Mouse (Mus musculus) heart, embryonic 15.5 days (tissue): ENCODE data around the gene Casp6. TPM values are rescaled to one million over a fixed set of nuclear protein-coding genes. Genes with fewer than 3 reads are reported as not detected.

Experiments used
- ATAC-seq: fragments of 200-750 bp; cut with Nextera tagmentation; replicated peaks from 2 replicates; pipeline ENCODE4 v1.8.0; 2017; ENCODE audit warnings: low read depth, moderate TSS enrichment; ENCODE audit not compliant: insufficient number of reproducible peaks, insufficient read depth, low FRiP score
- H3K27ac ChIP-seq: fragments of 300-500 bp; sonication (generic); 2 replicates; pipeline ENCODE4 v1.5.1; 2015; ENCODE audit warnings: mild to moderate bottlenecking, inconsistent platforms
- H3K27me3 ChIP-seq: fragments of 300-500 bp; sonication (generic); 2 replicates; pipeline ENCODE4 v1.6.1; 2015; ENCODE audit warnings: inconsistent platforms
- H3K36me3 ChIP-seq: fragments of 300-500 bp; sonication (generic); 2 replicates; pipeline ENCODE4 v1.6.1; 2015; ENCODE audit warnings: mild to moderate bottlenecking, inconsistent platforms
- H3K4me1 ChIP-seq: fragments of 300-500 bp; sonication (generic); replicated peaks from 2 replicates; pipeline ENCODE4 v1.6.1; 2015; ENCODE audit warnings: inconsistent platforms
- H3K4me2 ChIP-seq: fragments of 300-500 bp; sonication (generic); 2 replicates; pipeline ENCODE4 v1.6.1; 2015; ENCODE audit warnings: inconsistent platforms, mild to moderate bottlenecking, moderate library complexity
- H3K4me3 ChIP-seq: fragments of 300-500 bp; sonication (generic); 2 replicates; pipeline ENCODE4 v1.5.1; 2015; ENCODE audit warnings: mild to moderate bottlenecking, inconsistent platforms
- H3K9ac ChIP-seq: fragments of 300-500 bp; sonication (generic); 2 replicates; pipeline ENCODE4 v1.6.1; 2015; ENCODE audit warnings: mild to moderate bottlenecking, inconsistent platforms
- H3K9me3 ChIP-seq: fragments of 300-500 bp; sonication (generic); replicated peaks from 2 replicates; pipeline ENCODE4 v1.6.1; 2016; ENCODE audit warnings: inconsistent platforms
- WGBS: fragments of 180-500 bp; shearing (Covaris S2); methylation state at CpG from one replicate; pipeline ENCODE4 v1.1.7; 2015; ENCODE audit warnings: mixed read lengths; 5-methylcytosine and 5-hydroxymethylcytosine counted together
- polyA plus RNA-seq: library from polyadenylated mRNA; unstranded; fragments of >200 nt; fragmentation: Nextera tagmentation; extraction: Ambion mirVana; gene quantifications from 2 replicates; pipeline ENCODE4 v1.2.1, GENCODE M21; 2015

Casp6 gene
- polyA plus RNA-seq, 1 experiment from 2014 or later: 58.7 TPM

DNA sequence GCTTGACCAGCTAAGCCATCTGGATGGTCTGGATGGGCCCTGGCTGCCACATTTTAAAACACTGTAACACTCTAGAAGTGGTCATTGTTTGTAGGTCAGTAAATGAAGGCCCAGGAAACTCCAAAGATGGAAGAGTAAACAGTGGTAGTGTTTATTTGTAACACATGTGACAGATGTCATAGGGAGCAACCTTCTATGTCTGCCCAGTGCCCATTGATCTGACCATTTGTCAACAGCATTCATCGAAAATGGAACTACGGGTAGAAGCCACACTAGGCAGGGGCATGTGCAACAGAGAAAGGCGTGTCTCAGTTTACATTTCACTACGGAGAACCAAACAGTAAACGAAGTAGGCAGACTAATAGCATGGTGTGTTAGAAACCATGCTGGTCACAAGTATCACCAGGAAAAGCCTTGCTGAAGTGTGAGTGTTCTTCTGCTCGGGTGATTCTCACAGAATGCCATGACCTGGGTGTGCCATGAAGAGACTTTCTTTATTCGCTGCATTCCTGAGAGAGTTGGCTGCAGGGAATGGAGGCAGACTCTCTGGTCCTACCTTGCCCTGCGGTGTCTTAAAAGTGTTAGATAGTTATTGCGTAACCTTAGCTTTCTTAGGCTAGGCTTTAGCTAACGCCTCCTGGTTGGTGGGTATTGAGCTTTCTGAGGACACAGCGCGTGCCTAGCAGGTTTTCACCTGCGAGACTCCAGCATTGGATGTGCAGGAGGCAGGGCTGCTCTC lies 13.3 kb upstream of the Casp6 start:
- Histone ChIP-seq H3K4me2 (no peak overlapping the region), H3K36me3 (0 out of 2 replicates have a peak, but pooled peaks cover 8% of the 10 kb centered on the region), H3K4me3 (no peak overlapping the region), H3K27me3 (no peaks in the 10 kb centered on the region), H3K9me3 (no peaks in the 10 kb centered on the region), H3K4me1 (peaks cover 6% of the 10 kb centered on the region; the same call in 1 of the 2 replicates), H3K9ac (no peak overlapping the region), H3K27ac (no peak overlapping the region)
- 79% methylated on average over 13 of the region's 13 CpGs for WGBS
- ATAC-seq: no peak

DNA sequence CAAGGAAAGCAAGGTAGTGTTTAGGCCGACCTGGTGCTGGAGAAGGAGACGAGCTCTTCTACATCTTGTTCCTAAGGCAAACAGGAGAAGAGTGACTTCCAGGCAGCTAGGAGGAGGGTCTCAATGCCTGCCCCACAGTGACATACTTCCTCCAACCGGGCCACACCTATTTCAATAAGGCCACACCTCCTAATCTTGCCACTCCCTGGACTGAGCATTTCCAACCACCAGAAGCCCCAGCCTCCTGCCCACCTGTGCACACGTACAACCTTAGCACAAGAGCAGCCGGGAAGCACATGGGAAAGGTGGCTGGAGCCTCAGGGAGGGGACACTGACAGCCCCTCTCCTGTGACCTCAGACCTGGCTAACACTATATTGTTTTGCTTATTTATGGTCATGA lies 9.2 kb upstream of the Casp6 start:
- Histone ChIP-seq H3K27ac (no peak overlapping the region), H3K36me3 (0 out of 2 replicates have a peak, but pooled peaks cover 8% of the 10 kb centered on the region), H3K4me1 (0 out of 2 replicates have a peak, but pooled peaks cover 3% of the 10 kb centered on the region), H3K4me2 (no peak overlapping the region), H3K9me3 (no peaks in the 10 kb centered on the region), H3K9ac (no peak overlapping the region), H3K4me3 (no peak overlapping the region), H3K27me3 (no peaks in the 10 kb centered on the region)
- WGBS: 89% methylated on average over 5 of the region's 5 CpGs
- no peak for ATAC-seq

DNA sequence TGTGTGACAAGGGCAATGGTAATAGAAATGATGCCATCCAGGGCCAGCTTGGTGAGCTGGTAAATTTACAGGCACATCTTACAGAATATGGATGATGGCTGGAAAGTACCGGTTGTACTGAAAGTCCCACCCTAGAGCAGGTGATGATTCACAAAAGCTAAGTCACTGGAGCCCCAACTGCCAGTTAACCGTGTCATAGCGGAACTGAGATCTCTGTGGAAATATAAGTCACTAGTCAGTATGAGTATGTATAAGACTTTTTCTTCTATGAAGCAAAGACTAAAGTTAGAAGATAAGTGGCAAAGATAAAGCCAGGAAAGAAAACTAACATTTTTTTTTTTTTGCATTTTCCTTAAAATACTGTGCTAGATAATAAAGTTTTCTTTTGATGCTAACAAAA lies 8.1 kb upstream of the Casp6 start:
- Histone ChIP-seq H3K4me2 (no peak overlapping the region), H3K4me3 (no peak overlapping the region), H3K27me3 (no peaks in the 10 kb centered on the region), H3K9me3 (no peaks in the 10 kb centered on the region), H3K36me3 (0 out of 2 replicates have a peak, but pooled peaks cover 8% of the 10 kb centered on the region), H3K9ac (no peak overlapping the region), H3K4me1 (0 out of 2 replicates have a peak, but pooled peaks cover 3% of the 10 kb centered on the region), H3K27ac (no peak overlapping the region)
- WGBS: 93% methylated on average over 3 of the region's 3 CpGs
- no peak for ATAC-seq

DNA sequence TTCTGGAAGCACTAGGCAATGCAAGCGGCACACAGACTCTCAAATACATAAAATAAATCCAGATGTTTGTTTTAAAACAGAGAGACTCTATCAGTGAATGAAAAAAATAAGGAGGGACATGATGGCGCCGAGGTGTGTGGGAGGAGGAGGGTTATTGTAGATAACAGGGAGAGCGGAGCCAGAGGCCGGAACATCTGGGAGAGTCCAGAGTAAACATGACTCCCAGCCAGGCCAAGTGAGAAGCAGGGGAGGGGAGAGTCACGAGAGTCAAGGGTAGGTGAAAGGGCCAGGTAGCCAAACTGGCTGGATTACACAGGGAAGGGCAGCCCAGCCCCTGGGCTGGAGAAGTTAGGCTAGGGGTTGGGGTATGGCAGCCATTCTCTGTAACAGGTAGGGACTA lies 4.6 kb upstream of the Casp6 start:
- WGBS: 38% methylated on average over 6 of the region's 6 CpGs
- no peaks in the 10 kb centered on the region for H3K9me3 ChIP-seq
- ATAC-seq: no peak
- H3K4me1 ChIP-seq: peaks cover 8% of the 10 kb centered on the region
- no peak overlapping the region for H3K27ac ChIP-seq
- H3K4me3 ChIP-seq: no peak overlapping the region
- no peak overlapping the region for H3K4me2 ChIP-seq
- H3K27me3 ChIP-seq: no peaks in the 10 kb centered on the region
- 0 out of 2 replicates have a peak, but pooled peaks cover 6% of the 10 kb centered on the region for H3K36me3 ChIP-seq
- no peak overlapping the region for H3K9ac ChIP-seq

DNA sequence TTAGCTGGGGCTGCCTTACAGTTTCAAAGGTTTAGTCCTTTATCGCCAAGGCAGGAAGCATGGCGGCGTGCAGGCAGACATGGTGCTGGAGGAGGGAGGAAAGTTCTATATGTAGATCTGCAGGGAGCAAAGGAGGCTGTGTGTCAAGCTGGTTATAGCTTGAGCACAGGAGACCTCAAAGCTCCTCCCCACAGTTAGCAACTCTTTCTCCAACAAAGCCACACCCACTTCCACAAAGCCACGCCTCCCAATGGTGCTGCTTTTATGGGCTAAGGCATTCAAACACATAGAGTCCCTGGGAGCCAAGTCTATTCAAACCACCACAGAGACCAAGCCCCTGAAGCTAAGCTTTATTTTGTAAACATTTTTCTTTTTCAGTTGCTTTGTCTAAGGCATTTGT lies 2.3 kb upstream of the Casp6 start:
- WGBS: 65% methylated on average over 4 of the region's 4 CpGs

DNA sequence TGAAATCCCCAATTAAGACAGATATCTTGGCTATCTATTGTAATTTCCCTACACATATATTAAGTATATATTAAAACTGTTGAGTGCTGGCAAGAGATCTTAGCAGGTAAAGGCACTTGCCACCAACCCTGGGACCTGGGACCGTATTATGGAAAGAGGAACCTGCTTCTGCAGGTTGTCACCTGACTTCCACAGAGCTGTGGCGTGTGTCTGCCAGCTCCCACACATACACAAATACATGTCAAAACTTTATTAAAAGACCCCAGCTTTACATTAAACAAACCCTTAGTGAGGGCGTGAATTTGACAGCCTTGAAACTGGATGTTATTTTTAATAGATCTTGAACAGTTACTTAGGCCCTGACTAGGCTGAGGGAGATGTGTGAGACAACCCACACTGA lies 2.1 kb downstream of the Casp6 start:
- Histone ChIP-seq H3K27ac (no peak overlapping the region), H3K27me3 (no peaks in the 10 kb centered on the region), H3K9me3 (no peaks in the 10 kb centered on the region), H3K4me3 (no peak overlapping the region), H3K9ac (no peak overlapping the region), H3K4me1 (peaks cover 23% of the 10 kb centered on the region), H3K4me2 (no peak overlapping the region), H3K36me3 (peaks cover 11% of the 10 kb centered on the region; the same call in 1 of the 2 replicates)
- no peak for ATAC-seq
- WGBS: 92% methylated on average over 3 of the region's 3 CpGs

More for the DNA sequence above, 2.3 kb upstream of the Casp6 start:
- H3K36me3 ChIP-seq: no peaks in the 10 kb centered on the region
- H3K4me1 ChIP-seq: peaks cover 22% of the 10 kb centered on the region
- H3K9me3 ChIP-seq: no peaks in the 10 kb centered on the region
- no peaks in the 10 kb centered on the region for H3K27me3 ChIP-seq
- H3K4me3 ChIP-seq: no peak overlapping the region
- H3K4me2 ChIP-seq: no peak overlapping the region
- no peak overlapping the region for H3K9ac ChIP-seq
- no peak overlapping the region for H3K27ac ChIP-seq
- no peak for ATAC-seq

DNA sequence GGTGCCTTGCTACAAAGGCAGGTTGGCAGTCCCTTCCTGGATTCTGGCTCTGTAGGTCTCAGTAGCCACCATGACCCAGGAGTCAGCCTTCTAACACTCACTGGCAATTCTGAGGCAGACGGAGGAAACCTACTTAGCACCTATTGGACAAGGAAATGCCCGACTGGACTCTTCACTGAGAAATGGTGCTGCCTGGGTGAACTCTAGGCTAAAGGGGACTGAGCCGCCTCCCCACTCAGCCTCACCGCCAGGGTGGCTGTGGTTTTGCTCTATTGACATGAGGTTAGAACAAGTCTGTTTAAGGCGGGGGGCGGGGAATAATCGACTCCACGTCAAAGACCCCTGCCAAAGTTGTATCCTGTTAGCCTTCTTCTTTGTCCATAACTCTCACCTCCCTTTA lies 2.6 kb downstream of the Casp6 start:
- Histone ChIP-seq H3K4me1 (peaks cover 23% of the 10 kb centered on the region), H3K4me2 (no peak overlapping the region), H3K27me3 (no peaks in the 10 kb centered on the region), H3K27ac (no peak overlapping the region), H3K9ac (no peak overlapping the region), H3K36me3 (peaks cover 16% of the 10 kb centered on the region; the same call in 1 of the 2 replicates), H3K4me3 (no peak overlapping the region), H3K9me3 (no peaks in the 10 kb centered on the region)
- no peak for ATAC-seq
- 84% methylated on average over 8 of the region's 8 CpGs for WGBS

DNA sequence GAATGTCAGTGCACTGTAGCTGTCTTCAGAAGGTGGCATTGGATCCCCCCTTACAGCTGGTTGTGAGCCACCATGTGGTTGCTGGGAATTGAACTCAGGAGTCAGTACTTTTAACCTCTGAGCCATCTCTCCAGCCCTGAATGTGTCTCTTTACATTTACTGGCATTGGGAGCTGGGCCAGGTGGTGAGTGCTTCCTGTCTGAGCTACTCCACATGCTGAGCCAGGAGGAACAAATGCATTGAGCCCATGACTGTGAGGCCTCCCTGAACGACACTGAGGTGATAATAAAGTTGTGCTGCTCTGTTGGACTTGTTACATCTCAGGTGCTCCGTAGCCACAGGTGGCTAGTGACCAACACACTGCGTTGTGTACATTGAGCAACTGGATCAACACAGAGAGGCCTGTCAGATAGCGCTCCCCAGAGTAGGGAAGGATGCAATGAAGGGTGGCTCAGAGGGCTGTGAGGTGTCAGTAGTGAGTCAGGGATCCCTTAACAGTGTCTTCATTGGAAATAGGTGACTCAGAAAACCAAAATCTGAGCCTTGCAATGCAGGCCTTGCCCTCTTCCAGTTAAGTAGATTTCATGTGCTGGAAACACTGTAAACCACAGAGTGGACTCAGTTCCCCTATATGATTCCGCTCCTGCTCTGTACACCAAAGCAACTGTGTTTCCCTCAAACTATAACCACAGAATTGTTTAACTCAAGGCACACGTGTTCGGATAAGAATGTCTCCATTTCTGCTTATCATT lies 3.3 kb downstream of the Casp6 start:
- 77% methylated on average over 7 of the region's 7 CpGs for WGBS
- Histone ChIP-seq H3K4me1 (peaks cover 23% of the 10 kb centered on the region), H3K4me3 (no peak overlapping the region), H3K9me3 (no peaks in the 10 kb centered on the region), H3K4me2 (no peak overlapping the region), H3K27ac (no peak overlapping the region), H3K9ac (no peak overlapping the region), H3K27me3 (no peaks in the 10 kb centered on the region), H3K36me3 (peaks cover 22% of the 10 kb centered on the region; the same call in 1 of the 2 replicates)
- no peak for ATAC-seq

DNA sequence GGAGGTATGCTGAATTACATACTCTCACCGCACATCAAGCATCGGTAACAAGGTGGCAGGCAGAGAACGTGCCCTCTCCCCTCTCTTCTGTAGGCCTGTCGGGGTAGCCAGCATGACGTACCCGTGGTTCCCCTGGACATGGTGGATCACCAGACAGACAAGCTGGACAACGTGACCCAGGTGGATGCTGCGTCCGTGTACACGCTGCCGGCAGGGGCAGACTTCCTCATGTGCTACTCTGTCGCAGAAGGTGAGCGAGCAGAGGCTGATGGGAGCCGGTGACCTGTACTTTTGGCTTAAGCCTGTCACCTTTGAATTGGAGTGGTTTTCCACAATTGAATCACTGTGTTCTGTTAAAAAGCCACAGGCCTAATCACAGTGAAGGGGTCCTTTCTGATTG lies 10.8 kb downstream of the Casp6 start:
- H3K36me3 ChIP-seq: peaks cover 48% of the 10 kb centered on the region
- no peak overlapping the region for H3K27ac ChIP-seq
- ATAC-seq: no peak
- no peaks in the 10 kb centered on the region for H3K9me3 ChIP-seq
- no peak overlapping the region for H3K9ac ChIP-seq
- H3K4me1 ChIP-seq: no peaks in the 10 kb centered on the region
- WGBS: 92% methylated on average over 14 of the region's 14 CpGs
- H3K4me3 ChIP-seq: no peak overlapping the region
- H3K4me2 ChIP-seq: no peak overlapping the region
- H3K27me3 ChIP-seq: no peaks in the 10 kb centered on the region

DNA sequence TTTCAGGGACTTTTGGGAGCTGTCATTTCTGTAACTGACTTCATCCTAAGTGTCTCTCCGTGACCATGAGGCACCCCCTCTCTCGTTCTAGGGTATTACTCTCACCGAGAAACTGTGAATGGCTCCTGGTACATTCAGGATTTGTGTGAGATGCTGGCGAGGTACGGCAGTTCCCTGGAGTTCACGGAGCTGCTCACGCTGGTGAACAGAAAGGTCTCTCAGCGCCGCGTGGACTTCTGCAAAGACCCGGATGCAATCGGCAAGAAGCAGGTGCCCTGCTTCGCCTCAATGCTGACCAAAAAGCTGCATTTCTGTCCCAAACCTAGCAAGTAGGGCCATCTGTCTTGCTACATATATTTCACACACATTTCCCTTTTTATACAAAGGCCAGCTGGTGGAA lies 12.0 kb downstream of the Casp6 start:
- no peak for ATAC-seq
- Histone ChIP-seq H3K36me3 (peaks cover 48% of the 10 kb centered on the region), H3K4me3 (no peak overlapping the region), H3K27ac (no peak overlapping the region), H3K4me2 (no peak overlapping the region), H3K9me3 (no peaks in the 10 kb centered on the region), H3K4me1 (no peaks in the 10 kb centered on the region), H3K27me3 (no peaks in the 10 kb centered on the region), H3K9ac (no peak overlapping the region)
- WGBS: 89% methylated on average over 13 of the region's 13 CpGs

DNA sequence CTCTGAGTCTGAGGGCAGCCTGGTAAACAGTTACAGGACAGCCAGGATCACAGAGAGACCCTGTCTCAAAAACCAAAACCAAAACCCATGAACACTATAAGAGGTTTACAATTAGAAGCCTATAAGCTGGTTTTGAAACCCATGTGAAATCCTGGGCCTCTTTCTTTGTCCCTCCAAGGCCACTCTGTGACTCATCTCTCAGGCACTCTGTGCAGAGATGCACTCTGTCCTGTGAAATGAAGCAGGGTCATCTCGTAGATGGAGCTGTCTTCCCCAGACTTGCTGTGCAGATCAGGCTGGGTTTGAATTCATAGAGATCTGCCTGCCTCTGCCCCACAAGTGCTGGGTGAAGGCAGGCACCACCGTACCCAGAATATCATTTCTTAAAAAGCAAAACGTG lies 16.2 kb downstream of the Casp6 start:
- H3K27me3 ChIP-seq: no peaks in the 10 kb centered on the region
- no peaks in the 10 kb centered on the region for H3K4me1 ChIP-seq
- no peak overlapping the region for H3K4me2 ChIP-seq
- H3K4me3 ChIP-seq: no peak overlapping the region
- H3K36me3 ChIP-seq: peaks cover 16% of the 10 kb centered on the region
- 62% methylated on average over 3 of the region's 3 CpGs for WGBS
- H3K27ac ChIP-seq: no peak overlapping the region
- H3K9ac ChIP-seq: no peak overlapping the region
- H3K9me3 ChIP-seq: no peaks in the 10 kb centered on the region
- ATAC-seq: no peak
